Mouse (Mus musculus): Measurements from ENCODE around the gene Scaf8. TPM values are rescaled to one million over a fixed set of nuclear protein-coding genes. Genes with fewer than 3 reads are reported as not detected.
A peak's percentile ranks its signal among the peaks of the same experiment; 100 is the strongest.

The Scaf8 gene
- total and polyA plus RNA-seq, 3 experiments = 23.9 to 47.3 (median 30.7) TPM

GRCm38 (mm10) chr17:3230231-3231000 lies 115.6 kb downstream of the Scaf8 start:
- Histone ChIP-seq H3K9ac (ENCODE audit: insufficient read depth, low read depth) (no peak overlapping the region), H3K9me3 (replicated peaks; ENCODE audit: low read length) (no peaks in the 10 kb centered on the region), H3K4me3 (replicated peaks in 1 of 3; ENCODE audit: low read depth in 2 of 3, low read length in 2 of 3, poor library complexity in 1 of 3) (peak overlapping the region; percentile 14 to 27 (median 21)), H3K79me2 (replicated peaks; ENCODE audit: control insufficient read depth, extremely low read depth, insufficient read depth, poor library complexity, severe bottlenecking) (no peaks in the 10 kb centered on the region), H3K36me3 (replicated peaks in 1 of 2; ENCODE audit: control insufficient read depth in 1 of 2, insufficient read depth in 1 of 2, low read length in 1 of 2) (peaks cover 9 to 61% of the 10 kb centered on the region in 2 experiments), H3K27ac (ENCODE audit: insufficient read depth, low read depth) (no peak overlapping the region), H3K4me2 (ENCODE audit: insufficient read depth, low read depth, poor library complexity, severe bottlenecking) (no peak overlapping the region), H3K4me1 (ENCODE audit: control insufficient read depth in 1 of 2, insufficient read depth in 2 of 2) (peaks cover 2 to 23% of the 10 kb centered on the region in 2 experiments; a peak in 3 of 4 replicates), H3K27me3 (replicated peaks) (no peaks in the 10 kb centered on the region)
- dilution Hi-C loops (cut with MboI; ENCODE audit: extremely low pct_ligation_motif_present, extremely low pct_unique_long_range_greater_than_20kb, low sequenced_read_pairs) (no loop called here), in situ Hi-C loops (cut with MboI; ENCODE audit: low pct_ligation_motif_present, low pct_unique_long_range_greater_than_20kb, low sequenced_read_pairs) (no loop called here)
- peak; percentile 45; the same call in 1 of the 2 replicates for TF ChIP-seq NELFE (IDR thresholded peaks at IDR 0.05; ENCODE audit: low read depth, low read length)
- peak; percentile 83 to 89 for TF ChIP-seq CTCF (conservative IDR thresholded peaks at IDR 0.05 in 1 of 2, IDR thresholded peaks at IDR 0.05 in 1 of 2; ENCODE audit: low read depth in 2 of 2, low read length in 2 of 2)
- peak; percentile 60; the same call in 1 of the 2 replicates for TF ChIP-seq MXI1 (IDR thresholded peaks at IDR 0.05; ENCODE audit: low read depth, low read length)
- TF ChIP-seq USF2 (conservative IDR thresholded peaks at IDR 0.05; ENCODE audit: low read depth, low read length) = peak; percentile 75
- no peak for TF ChIP-seq SIN3A (IDR thresholded peaks at IDR 0.05; ENCODE audit: low read length)
- peak; percentile 25; the same call in 1 of the 2 replicates for TF ChIP-seq EP300 (IDR thresholded peaks at IDR 0.05; ENCODE audit: low read length)
- 0 out of 2 replicates have a peak, but pooled peaks have one; percentile 20 for TF ChIP-seq JUND (conservative IDR thresholded peaks at IDR 0.05; ENCODE audit: low read depth, low read length)
- peak; percentile 36 for TF ChIP-seq SMC3 (IDR thresholded peaks at IDR 0.05; ENCODE audit: low read depth, low read length)
- no peak for TF ChIP-seq IRF4 (IDR thresholded peaks at IDR 0.05; ENCODE audit: low read depth, low read length)
- TF ChIP-seq ZMIZ1 (IDR thresholded peaks at IDR 0.05; ENCODE audit: low read depth, low read length) = no peak
- no peak for TF ChIP-seq ZNF384 (IDR thresholded peaks at IDR 0.05; ENCODE audit: low read depth, low read length)
- TF ChIP-seq USF1 (IDR thresholded peaks at IDR 0.05; ENCODE audit: low read depth, low read length) = peak; percentile 67
- peak; percentile 82 for TF ChIP-seq BHLHE40 (IDR thresholded peaks at IDR 0.05; ENCODE audit: low read depth, low read length)
- TF ChIP-seq JUN (IDR thresholded peaks at IDR 0.05; ENCODE audit: insufficient read depth, low read depth, low read length) = no peak
- no peak for TF ChIP-seq ZKSCAN1 (IDR thresholded peaks at IDR 0.05; ENCODE audit: borderline replicate concordance, low read depth, low read length)
- peak; percentile 82 for TF ChIP-seq NRF1 (IDR thresholded peaks at IDR 0.05; ENCODE audit: low read depth, low read length)
- 0 out of 2 replicates have a peak, but pooled peaks have one; percentile 14 for TF ChIP-seq TCF12 (IDR thresholded peaks at IDR 0.05; ENCODE audit: low read depth, low read length)
- no peak for TF ChIP-seq MYC (IDR thresholded peaks at IDR 0.05; ENCODE audit: low read depth, low read length)
- TF ChIP-seq MAX (IDR thresholded peaks at IDR 0.05; ENCODE audit: low read length) = peak; percentile 72
- TF ChIP-seq MAZ (IDR thresholded peaks at IDR 0.05; ENCODE audit: low read depth, low read length) = no peak
- no peak for TF ChIP-seq UBTF (IDR thresholded peaks at IDR 0.05; ENCODE audit: low read depth, low read length)
- TF ChIP-seq POLR2A (IDR thresholded peaks at IDR 0.05; ENCODE audit: low read depth, low read length) = no peak
- 0 out of 2 replicates have a peak, but pooled peaks have one; percentile 42 for TF ChIP-seq MAFK (IDR thresholded peaks at IDR 0.05; ENCODE audit: insufficient replicate concordance, low read length)
- TF ChIP-seq RAD21 (IDR thresholded peaks at IDR 0.05; ENCODE audit: low read depth, low read length) = peak; percentile 72
- peak; percentile 81 for DNase-seq (ENCODE audit: extremely low read depth)
